Mouse (Mus musculus): ENCODE measurements around the gene Vamp1.

The Vamp1 gene

GRCm38 (mm10) chr6:125215148-125215954 lies at the start of gene Vamp1:
Gene Vamp1, plus strand, starts transcription at chr6:125215551.
- DNase-seq: peak; percentile 93

- DNase-seq: no peak
These were observed 49.1 kb upstream of the Vamp1 start, which contains the start of gene Gapdh for GRCm38 (mm10) chr6:125166051-125166751. Gene Gapdh, minus strand, starts transcription at chr6:125166467.

- no peak for DNase-seq
These were observed 48.3 kb upstream of the Vamp1 start for GRCm38 (mm10) chr6:125166861-125167650.

- no peak for DNase-seq
These were observed 47.3 kb upstream of the Vamp1 start for GRCm38 (mm10) chr6:125168086-125168485.

- DNase-seq: no peak
These were observed 45.2 kb upstream of the Vamp1 start for GRCm38 (mm10) chr6:125170194-125170593.

- DNase-seq: no peak
These were observed 42.9 kb upstream of the Vamp1 start for GRCm38 (mm10) chr6:125172474-125172873.

- no peak for DNase-seq
These were observed 42.1 kb upstream of the Vamp1 start for GRCm38 (mm10) chr6:125173256-125173655.

GRCm38 (mm10) chr6:125175469-125175868 lies 39.9 kb upstream of the Vamp1 start:
- DNase-seq: no peak

- DNase-seq: no peak
These were observed 35.8 kb upstream of the Vamp1 start for GRCm38 (mm10) chr6:125179601-125180000.

GRCm38 (mm10) chr6:125182133-125182532 lies 33.2 kb upstream of the Vamp1 start:
- DNase-seq: no peak

GRCm38 (mm10) chr6:125186203-125186602 lies 29.1 kb upstream of the Vamp1 start:
- no peak for DNase-seq

- no peak for DNase-seq
These were observed 24.5 kb upstream of the Vamp1 start for GRCm38 (mm10) chr6:125190816-125191215.

- peak; percentile 97 for DNase-seq
These were observed 23.9 kb upstream of the Vamp1 start, which contains the start of the genes Ncapd2 and Mrpl51 for GRCm38 (mm10) chr6:125191332-125192015. Gene Ncapd2, minus strand, starts transcription at chr6:125191701. Gene Mrpl51, plus strand, starts transcription at chr6:125191801.

- DNase-seq: peak; percentile 90
These were observed 23.2 kb upstream of the Vamp1 start for GRCm38 (mm10) chr6:125192016-125192714.

GRCm38 (mm10) chr6:125192841-125193240 lies 22.5 kb upstream of the Vamp1 start:
- no peak for DNase-seq

- DNase-seq: no peak
These were observed 22.0 kb upstream of the Vamp1 start for GRCm38 (mm10) chr6:125193390-125193789.

- DNase-seq: no peak
These were observed 19.7 kb upstream of the Vamp1 start for GRCm38 (mm10) chr6:125195541-125196075.

- DNase-seq: no peak
These were observed 19.1 kb upstream of the Vamp1 start for GRCm38 (mm10) chr6:125196301-125196700.

GRCm38 (mm10) chr6:125197166-125197565 lies 18.2 kb upstream of the Vamp1 start:
- no peak for DNase-seq

- DNase-seq: no peak
These were observed 4.9 kb upstream of the Vamp1 start for GRCm38 (mm10) chr6:125210436-125210835.

GRCm38 (mm10) chr6:125212621-125213020 lies 2.7 kb upstream of the Vamp1 start:
- no peak for DNase-seq

- no peak for DNase-seq
These were observed 2.2 kb upstream of the Vamp1 start for GRCm38 (mm10) chr6:125213129-125213528.
